Mouse (Mus musculus): Measurements from ENCODE around the gene Ibtk.
"Not testable (repeated sequence)": the region's sequence is repeated elsewhere in the genome, so short reads cannot be mapped to it uniquely, and the experiment has no call there.

The Ibtk gene

DNA sequence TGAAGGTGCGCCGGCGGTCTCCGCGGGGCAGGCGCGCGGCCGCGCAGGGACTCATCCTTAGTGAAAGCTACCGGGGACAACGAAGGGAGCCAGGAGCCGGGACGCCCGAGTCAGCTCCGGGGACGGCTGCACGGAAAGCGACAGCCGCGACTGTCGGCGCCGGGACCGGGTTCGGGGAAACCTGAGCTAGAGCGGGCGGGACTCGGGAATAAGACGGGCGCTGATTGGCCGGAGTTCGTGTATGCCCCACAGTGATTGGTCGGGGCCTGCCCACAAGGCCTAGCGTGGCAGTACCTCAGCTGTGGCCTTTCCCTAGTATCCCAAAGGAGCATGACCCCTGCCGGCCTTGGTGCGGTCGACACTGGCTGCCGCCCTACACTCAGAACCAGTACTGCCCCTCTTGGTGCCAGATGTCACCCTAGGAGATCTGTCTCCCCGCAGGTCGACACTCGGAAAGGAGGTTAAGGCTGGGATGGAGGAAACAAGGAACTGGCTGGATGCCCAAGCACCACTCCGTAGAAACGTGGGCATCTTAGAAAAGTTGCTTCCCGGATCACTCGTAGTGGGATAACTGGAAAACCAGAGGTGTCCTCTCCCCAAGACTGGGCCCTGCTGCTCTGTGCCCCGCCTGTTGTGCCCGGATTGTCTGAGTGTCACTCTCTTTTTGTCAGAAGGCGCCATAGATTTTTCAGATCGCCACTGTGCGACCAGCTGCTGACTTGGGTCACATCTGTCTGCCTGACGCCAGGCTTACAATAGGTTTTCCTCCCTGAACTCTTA is at the start of gene Ibtk:
Gene Ibtk (minus strand): TSS at position 193 of the 780 bp plus-strand sequence.
- peak; percentile 96 for DNase-seq (ENCODE audit: low read depth)

GRCm38 (mm10) chr9:85791521-85791920 is 42.4 kb upstream of the Ibtk start:
- DNase-seq (ENCODE audit: low read depth), result not testable (repeated sequence)

GRCm38 (mm10) chr9:85780249-85780648 is 31.1 kb upstream of the Ibtk start:
- no peak for DNase-seq (ENCODE audit: low read depth)

GRCm38 (mm10) chr9:85779458-85779857 is 30.3 kb upstream of the Ibtk start:
- peak; percentile 41 for DNase-seq (ENCODE audit: low read depth)

- DNase-seq (ENCODE audit: low read depth), result no peak
These were observed 28.4 kb upstream of the Ibtk start for GRCm38 (mm10) chr9:85777544-85777943.

GRCm38 (mm10) chr9:85772280-85772679 is 23.1 kb upstream of the Ibtk start:
- DNase-seq (ENCODE audit: low read depth), result no peak

- DNase-seq (ENCODE audit: low read depth), result no peak
These were observed 22.3 kb upstream of the Ibtk start for GRCm38 (mm10) chr9:85771454-85771853.

DNA sequence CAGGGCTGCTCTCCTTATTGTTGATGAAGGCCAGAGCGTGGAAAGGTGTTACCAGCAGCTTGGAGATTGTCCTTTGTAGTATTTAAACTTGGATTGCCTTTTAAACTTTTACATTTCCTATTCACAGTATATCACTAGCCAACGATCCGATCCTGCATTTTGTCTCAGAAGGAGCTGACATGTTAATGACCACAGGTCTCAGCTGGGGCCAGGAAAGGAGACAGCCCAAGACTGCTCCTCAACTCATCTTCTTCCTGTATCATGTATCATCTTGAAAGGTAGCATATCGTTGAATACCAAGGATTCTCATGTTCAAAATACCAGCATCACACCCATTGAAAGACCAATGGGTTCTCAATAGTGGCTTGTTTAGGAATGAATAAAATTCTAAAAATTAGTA is 21.2 kb upstream of the Ibtk start:
- DNase-seq (ENCODE audit: low read depth), result no peak

DNA sequence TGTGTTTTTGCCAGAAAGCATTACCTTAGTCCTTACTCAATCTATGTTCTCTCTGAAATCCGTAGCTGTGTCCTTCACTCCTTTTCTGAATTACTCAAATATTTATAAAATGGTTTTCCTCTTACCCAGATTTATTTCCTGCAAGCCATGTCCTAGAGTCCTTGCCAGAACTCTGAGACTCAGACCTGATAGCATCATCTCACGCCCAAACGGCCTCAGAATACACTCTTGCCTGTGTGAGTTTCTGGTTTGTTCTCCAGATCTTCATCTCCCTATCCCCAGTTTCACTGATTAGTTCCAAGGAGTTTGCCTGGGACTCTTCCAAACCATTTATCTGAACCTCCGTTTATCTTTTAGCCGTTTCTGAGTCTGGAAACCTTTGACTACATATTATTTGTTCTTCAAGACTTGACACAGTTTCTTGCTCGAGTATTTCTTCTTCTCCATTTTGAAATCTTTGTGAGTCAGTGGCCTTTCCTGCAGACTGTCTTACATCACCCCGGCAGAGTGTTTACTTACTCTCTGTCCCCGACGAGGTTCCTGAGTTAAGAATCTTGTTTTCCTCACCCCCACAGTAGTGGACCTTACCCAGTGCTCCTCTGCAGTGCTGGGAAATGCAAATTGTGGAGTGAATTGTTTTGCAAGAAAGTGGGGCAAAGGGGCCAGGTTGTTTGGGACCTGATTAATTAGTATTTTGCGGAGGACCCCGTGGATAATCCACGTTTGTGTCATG is 20.1 kb upstream of the Ibtk start:
- no peak for DNase-seq (ENCODE audit: low read depth)

GRCm38 (mm10) chr9:85767255-85767654 is 18.1 kb upstream of the Ibtk start:
- DNase-seq (ENCODE audit: low read depth), result no peak

DNA sequence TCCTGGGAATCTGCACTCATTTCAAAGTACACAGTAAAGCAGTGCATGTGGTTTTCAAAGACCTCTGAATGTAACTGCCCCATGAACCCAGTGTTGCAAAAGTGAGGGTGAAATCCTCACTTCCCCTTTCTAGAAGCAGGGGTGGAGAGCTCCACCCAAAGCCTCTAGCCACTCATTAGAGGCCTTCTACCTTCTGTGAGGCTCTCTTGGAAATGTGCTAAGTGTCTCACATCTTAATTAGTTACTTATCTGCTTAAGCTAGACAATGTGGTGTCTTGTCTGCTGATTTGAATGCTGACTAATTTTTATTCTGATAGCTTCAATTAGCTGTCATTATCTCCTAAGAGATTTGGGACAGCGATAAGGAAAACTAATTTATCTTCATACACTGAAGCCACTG is 13.3 kb upstream of the Ibtk start:
- DNase-seq (ENCODE audit: low read depth), result no peak

DNA sequence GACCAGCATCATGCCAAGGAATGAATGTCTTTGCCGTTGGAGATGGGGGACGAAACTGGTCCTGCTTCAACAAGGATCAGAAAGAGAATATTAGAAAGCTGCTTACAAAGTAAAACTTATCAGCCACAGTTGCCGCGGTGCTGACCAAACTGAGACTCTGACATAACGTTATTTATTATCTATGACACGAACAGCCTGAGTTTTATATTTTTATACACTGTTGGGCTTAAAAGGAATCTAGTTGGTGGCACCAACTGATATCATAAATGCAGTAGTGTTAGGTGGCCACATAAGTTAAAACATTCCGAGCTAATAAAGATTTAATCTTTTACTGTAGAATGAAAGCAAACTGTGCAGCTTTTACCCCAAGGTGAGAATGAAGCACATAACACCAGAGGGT is 1.7 kb upstream of the Ibtk start:
- DNase-seq (ENCODE audit: low read depth), result no peak

- no peak for DNase-seq (ENCODE audit: low read depth)
These were observed 882 bp upstream of the Ibtk start for GRCm38 (mm10) chr9:85749922-85750509.

DNA sequence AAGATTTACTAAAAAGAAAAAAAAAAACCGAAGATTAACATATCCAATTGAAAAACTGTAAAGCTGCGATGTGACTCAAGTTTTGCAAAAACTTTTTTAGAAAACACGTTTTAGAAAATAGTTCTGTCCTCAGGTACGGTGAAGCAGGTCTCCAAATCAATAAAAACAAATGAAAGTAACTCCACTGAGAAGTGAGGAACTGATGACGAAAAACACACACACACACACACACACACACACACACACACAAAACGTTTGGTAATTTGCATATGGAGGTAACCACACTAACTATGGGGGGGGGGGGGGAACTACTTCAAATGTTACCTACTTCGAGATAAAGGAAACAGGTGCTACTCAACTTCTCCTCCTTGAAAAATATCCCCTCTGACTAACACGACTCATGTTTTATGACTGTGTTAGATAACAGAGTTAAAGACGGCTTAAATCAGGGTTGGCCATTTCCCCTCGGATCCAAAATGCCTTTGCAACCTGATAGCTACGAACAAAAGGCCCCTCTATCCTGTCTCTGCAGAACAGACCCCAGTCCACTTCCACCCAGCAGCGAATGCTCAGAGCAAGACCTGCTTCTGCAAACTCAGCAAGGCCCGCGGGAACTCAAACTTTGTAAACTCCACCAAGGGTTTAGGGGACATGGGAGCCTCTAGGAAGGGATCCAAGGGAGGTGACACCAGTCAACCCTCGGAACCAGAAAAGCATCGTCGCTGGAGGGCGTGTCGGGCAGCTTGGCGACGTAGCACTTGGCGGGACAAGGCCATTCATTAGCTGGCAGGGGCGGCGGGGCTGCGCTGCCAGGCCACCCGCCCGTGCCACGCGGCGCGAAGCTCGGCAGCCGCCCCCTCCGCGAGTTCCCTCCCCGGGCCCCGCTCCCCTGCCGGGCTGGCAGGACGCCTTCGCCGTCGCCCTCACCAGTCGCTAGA is 661 bp downstream of the Ibtk start:
- peak; percentile 91 for DNase-seq (ENCODE audit: low read depth)

DNA sequence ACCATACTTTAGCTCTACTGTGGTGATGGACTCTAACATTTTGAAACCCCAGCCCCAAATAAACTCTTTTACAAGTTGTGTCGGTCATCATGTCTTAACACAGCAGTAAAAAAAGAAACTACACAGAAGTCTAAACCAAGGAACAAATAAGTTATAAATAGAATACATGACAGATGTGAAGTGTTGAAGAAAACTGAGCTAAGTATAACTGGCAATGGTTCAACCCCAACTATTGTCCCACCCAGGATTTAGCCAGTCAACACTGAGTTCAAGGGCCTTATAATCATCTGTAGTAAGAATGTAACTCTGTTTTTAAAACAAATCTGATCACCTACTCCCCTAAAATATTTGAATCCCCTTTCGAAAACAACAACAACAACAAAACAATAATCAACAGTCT is 3.6 kb downstream of the Ibtk start:
- DNase-seq (ENCODE audit: low read depth), result no peak

GRCm38 (mm10) chr9:85743358-85743757 is 5.8 kb downstream of the Ibtk start:
- no peak for DNase-seq (ENCODE audit: low read depth)

GRCm38 (mm10) chr9:85742107-85742506 is 7.0 kb downstream of the Ibtk start:
- no peak for DNase-seq (ENCODE audit: low read depth)

DNA sequence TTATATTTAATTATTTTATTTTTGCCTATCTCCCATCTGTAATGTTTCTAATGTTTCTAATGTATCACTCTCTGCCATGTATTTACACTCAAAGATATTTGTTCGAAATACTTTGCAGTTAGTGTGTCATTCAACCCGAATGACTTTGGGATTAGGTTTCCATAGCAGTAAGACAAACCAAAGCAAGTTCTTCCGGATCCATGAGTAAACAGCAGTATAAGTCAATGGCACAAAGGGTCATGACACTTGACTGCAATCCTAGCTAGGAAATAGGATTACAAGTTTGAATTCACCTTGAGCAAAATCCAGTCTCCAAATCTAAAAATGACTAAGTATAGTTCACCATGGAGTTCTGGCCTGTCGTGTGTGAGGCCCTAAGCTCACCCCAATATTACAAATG is 9.9 kb downstream of the Ibtk start:
- DNase-seq (ENCODE audit: low read depth), result no peak

- DNase-seq (ENCODE audit: low read depth), result no peak
These were observed 14.3 kb downstream of the Ibtk start for GRCm38 (mm10) chr9:85734821-85735220.

GRCm38 (mm10) chr9:85724078-85724477 is 25.1 kb downstream of the Ibtk start:
- no peak for DNase-seq (ENCODE audit: low read depth)

DNA sequence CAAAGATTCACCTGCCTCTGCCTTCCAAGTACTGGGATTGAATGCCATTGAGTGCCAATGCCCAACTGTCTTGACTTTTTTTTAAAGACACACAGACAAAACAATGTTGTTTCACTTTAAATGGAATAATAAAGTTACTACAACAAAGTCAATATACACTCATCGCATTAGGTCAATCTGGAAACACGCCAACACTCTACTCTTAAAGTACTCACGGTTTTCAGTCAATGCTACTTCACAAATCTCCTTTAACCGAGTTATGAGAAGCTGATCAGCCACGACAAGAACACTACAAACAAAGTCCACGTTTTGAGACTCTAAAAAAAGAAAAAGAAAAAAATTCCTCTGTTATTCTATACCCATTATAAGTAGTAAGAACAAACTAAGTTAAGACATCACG is 31.8 kb downstream of the Ibtk start:
- DNase-seq (ENCODE audit: low read depth), result no peak

- DNase-seq (ENCODE audit: low read depth), result no peak
These were observed 41.8 kb downstream of the Ibtk start for GRCm38 (mm10) chr9:85707302-85707701.

All from naive thymus-derived CD4-positive, alpha-beta T cell, adult 2 months (primary cell).